Mouse (Mus musculus) intestine, postnatal 0 days (tissue): ENCODE measurements around the gene Obp2b. TPM values are rescaled to one million over a fixed set of nuclear protein-coding genes. Genes with fewer than 3 reads are reported as not detected.

Source experiments
- ATAC-seq: fragments of 200-750 bp; cut with Nextera tagmentation; 2 replicates; pipeline ENCODE4 v1.8.0; 2017; ENCODE audit warnings: mild to moderate bottlenecking, moderate TSS enrichment, moderate library complexity
- H3K27ac ChIP-seq: fragments of 300-500 bp; sonication (generic); 2 replicates; pipeline ENCODE4 v1.5.1; 2014; ENCODE audit warnings: mild to moderate bottlenecking, low read depth, low read length, moderate library complexity
- H3K27me3 ChIP-seq: fragments of 300-500 bp; sonication (generic); replicated peaks from 2 replicates; pipeline ENCODE4 v1.6.1; 2014; ENCODE audit warnings: low read length, mixed read lengths; ENCODE audit not compliant: control insufficient read depth, insufficient read depth
- H3K36me3 ChIP-seq: fragments of 300-500 bp; sonication (generic); 2 replicates; pipeline ENCODE4 v1.6.1; 2014; ENCODE audit warnings: mild to moderate bottlenecking, moderate library complexity; ENCODE audit not compliant: control insufficient read depth, insufficient read depth
- H3K4me1 ChIP-seq: fragments of 300-500 bp; sonication (generic); replicated peaks from 2 replicates; pipeline ENCODE4 v1.6.1; 2014; ENCODE audit warnings: antibody characterized with exemption, low read length, mixed read lengths; ENCODE audit not compliant: control insufficient read depth, insufficient read depth
- H3K4me2 ChIP-seq: fragments of 300-500 bp; sonication (generic); replicated peaks from 2 replicates; pipeline ENCODE4 v1.6.1; 2014; ENCODE audit warnings: low read depth, mild to moderate bottlenecking, moderate library complexity
- H3K4me3 ChIP-seq: fragments of 300-500 bp; sonication (generic); 2 replicates; pipeline ENCODE4 v1.5.1; 2014; ENCODE audit warnings: low read depth, low read length
- H3K9ac ChIP-seq: fragments of 300-500 bp; sonication (generic); 2 replicates; pipeline ENCODE4 v1.6.1; 2014; ENCODE audit warnings: mild to moderate bottlenecking, low read depth, low read length
- H3K9me3 ChIP-seq: fragments of 300-500 bp; sonication (generic); 2 replicates; pipeline ENCODE4 v1.6.1; 2016; ENCODE audit warnings: mixed run types; ENCODE audit not compliant: control insufficient read depth
- CTCF ChIP-seq: sonication (generic); IDR thresholded peaks from 2 replicates; pipeline ENCODE4 v1.5.1; 2016; ENCODE audit warnings: low read depth, mild to moderate bottlenecking, control low read depth, antibody characterized with exemption, moderate library complexity
- WGBS: fragments of 180-500 bp; shearing (Covaris S2); extraction: QIAGEN DNeasy Blood & Tissue Kit; methylation state at CpG from one replicate; pipeline ENCODE4 v1.1.7; 2014; 5-methylcytosine and 5-hydroxymethylcytosine counted together
- polyA plus RNA-seq: library from polyadenylated mRNA; unstranded; fragments of >200 nt; fragmentation: Nextera tagmentation; extraction: Ambion mirVana; gene quantifications from 2 replicates; pipeline ENCODE4 v1.2.1, GENCODE M21; 2015

Gene Obp2b
- polyA plus RNA-seq, 1 experiment from 2014 or later, result not detected

GRCm38 (mm10) chr2:25785573-25786322 is 48.9 kb downstream of the Obp2b start:
- Histone ChIP-seq H3K9ac (no peak overlapping the region), H3K27me3 (no peaks in the 10 kb centered on the region), H3K27ac (no peak overlapping the region), H3K4me1 (no peaks in the 10 kb centered on the region), H3K4me3 (no peak overlapping the region), H3K36me3 (no peaks in the 10 kb centered on the region), H3K9me3 (no peaks in the 10 kb centered on the region), H3K4me2 (no peak overlapping the region)
- TF ChIP-seq CTCF, result no peak
- WGBS, result 67% methylated on average over 5 of the region's 5 CpGs
- no peak for ATAC-seq

GRCm38 (mm10) chr2:25789092-25789491 is 52.3 kb downstream of the Obp2b start:
- H3K4me3 ChIP-seq, result no peak overlapping the region
- H3K9ac ChIP-seq, result no peak overlapping the region
- H3K27me3 ChIP-seq, result no peaks in the 10 kb centered on the region
- ATAC-seq, result no peak
- WGBS, result 72% methylated on average over 3 of the region's 3 CpGs
- H3K4me2 ChIP-seq, result no peak overlapping the region
- H3K4me1 ChIP-seq, result no peaks in the 10 kb centered on the region
- no peaks in the 10 kb centered on the region for H3K36me3 ChIP-seq
- no peak for TF ChIP-seq CTCF
- H3K9me3 ChIP-seq, result no peaks in the 10 kb centered on the region
- no peak overlapping the region for H3K27ac ChIP-seq

Other genes starting within 250 kb of the Obp2b start
- gene Lcn12, start 243.1 kb upstream of the Obp2b start, polyA plus RNA-seq, result 0.40 and 0.51 TPM in 2 replicates
- gene Fbxw5, start 236.3 kb upstream of the Obp2b start, polyA plus RNA-seq, result 38.5 and 40.2 TPM in 2 replicates
- 48.5 and 49.3 TPM in 2 replicates for gene C8g, start 235.3 kb upstream of the Obp2b start, polyA plus RNA-seq
- 16.4 and 18.7 TPM in 2 replicates for gene Traf2, start 190.1 kb upstream of the Obp2b start, polyA plus RNA-seq
- 481 and 496 TPM in 2 replicates for gene Edf1, start 179.2 kb upstream of the Obp2b start, polyA plus RNA-seq
- gene Mamdc4, start 162.2 kb upstream of the Obp2b start, polyA plus RNA-seq, result 588 and 718 TPM in 2 replicates
- gene Phpt1, start 161.8 kb upstream of the Obp2b start, polyA plus RNA-seq, result 116 TPM in 2 replicates
- gene Ajm1, start 155.3 kb upstream of the Obp2b start, polyA plus RNA-seq, result 0.68 and 0.78 TPM in 2 replicates
- gene Rabl6, start 128.5 kb upstream of the Obp2b start, polyA plus RNA-seq, result 26.8 and 26.9 TPM in 2 replicates
- 0.09 and 0.16 TPM in 2 replicates for gene Ccdc183, start 119.3 kb upstream of the Obp2b start, polyA plus RNA-seq
- 23.0 and 25.6 TPM in 2 replicates for gene Tmem141, start 115.0 kb upstream of the Obp2b start, polyA plus RNA-seq
- gene Fcna, start 109.0 kb upstream of the Obp2b start, polyA plus RNA-seq, result 4.1 and 4.7 TPM in 2 replicates
- gene Lcn8, start 83.9 kb upstream of the Obp2b start, polyA plus RNA-seq, result not detected in 2 replicates
- gene Lcn5, start 79.1 kb upstream of the Obp2b start, polyA plus RNA-seq, result not detected in 2 replicates
- not detected in 2 replicates for gene Lcn6, start 60.2 kb upstream of the Obp2b start, polyA plus RNA-seq
- gene Lcn10, start 54.3 kb upstream of the Obp2b start, polyA plus RNA-seq, result not detected in 2 replicates
- not detected in 2 replicates for gene Obp2a, start 37.0 kb upstream of the Obp2b start, polyA plus RNA-seq
- gene Bmyc, start 30.3 kb upstream of the Obp2b start, polyA plus RNA-seq, result 34.7 and 35.6 TPM in 2 replicates
- not detected in 2 replicates for gene Lcn3, start 28.6 kb downstream of the Obp2b start, polyA plus RNA-seq
- not detected in 2 replicates for gene Lcn11, start 40.0 kb downstream of the Obp2b start, polyA plus RNA-seq
- gene Gm13539, start 45.2 kb downstream of the Obp2b start, polyA plus RNA-seq, result not detected in 2 replicates
- not detected in 2 replicates for gene Glt6d1, start 78.8 kb downstream of the Obp2b start, polyA plus RNA-seq
- not detected in 2 replicates for gene Lcn9, start 86.1 kb downstream of the Obp2b start, polyA plus RNA-seq
- not detected in 2 replicates for gene Sohlh1, start 110.2 kb downstream of the Obp2b start, polyA plus RNA-seq
- 0.18 TPM in 2 replicates for gene Kcnt1, start 126.7 kb downstream of the Obp2b start, polyA plus RNA-seq
- gene Camsap1, start 246.3 kb downstream of the Obp2b start, polyA plus RNA-seq, result 3.5 and 4.9 TPM in 2 replicates